Mouse (Mus musculus): Measurements from ENCODE around the gene Astn2.

DNA sequence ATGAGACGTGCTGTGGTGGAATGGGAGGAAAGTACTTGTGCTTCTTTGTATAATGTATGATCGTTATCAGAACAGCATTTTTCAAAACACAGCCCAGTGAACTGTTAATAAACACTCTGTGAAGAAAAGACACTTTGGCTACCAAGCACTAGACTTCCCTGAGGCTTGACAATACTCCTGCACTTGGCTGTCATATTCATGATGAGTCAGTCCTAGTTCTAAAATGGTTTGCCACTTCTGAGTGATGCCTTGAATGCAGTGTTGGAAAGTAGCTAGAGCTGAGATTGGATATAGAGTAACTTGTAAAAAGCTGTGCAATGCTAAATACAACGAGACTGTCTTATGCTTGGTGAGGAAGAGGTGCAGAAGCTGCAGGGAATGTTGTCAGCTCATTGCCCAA lies 518.5 kb downstream of the Astn2 start:
- no peak for TF ChIP-seq POLR2A (IDR thresholded peaks at IDR 0.05; ENCODE audit: insufficient read depth, low read depth, low read length)
- no peak for TF ChIP-seq CTCF (IDR thresholded peaks at IDR 0.05; ENCODE audit: insufficient read depth, low read depth, low read length)
